23 mouse cellular contexts compared by ENCODE assay signal in the genomic region with DNA sequence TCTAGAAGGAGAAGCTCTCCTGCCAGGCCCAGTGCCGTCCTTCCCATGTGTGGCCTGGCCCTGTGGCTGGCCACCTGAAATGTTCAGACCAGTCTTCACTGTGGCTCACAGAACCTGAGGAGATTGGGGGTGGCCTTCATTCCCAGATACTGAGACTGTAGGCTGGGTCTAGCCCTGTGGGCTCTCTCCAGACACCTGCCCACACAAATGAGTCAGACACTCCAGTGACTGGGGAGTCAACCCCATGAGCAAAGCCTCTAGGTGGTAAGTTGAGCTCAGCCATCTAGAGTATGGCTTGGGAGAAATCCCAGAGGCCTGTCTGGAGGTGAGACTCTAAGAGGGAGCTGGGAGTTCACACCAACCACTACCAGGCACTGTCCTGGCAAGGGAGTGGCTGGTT. TPM values are rescaled to one million over a fixed set of nuclear protein-coding genes. Genes with fewer than 3 reads are reported as not detected.
A peak's percentile ranks its signal among the peaks of the same experiment; 100 is the strongest.
DNase-seq lines count a peak whose midpoint lies in the region; ATAC-seq and TF ChIP-seq lines count a peak whose summit lies in the region.
"Had no signal": no experiment of that assay in that cellular context is flagged by ENCODE, and none has a peak within 500 bp of the region (broad histone marks: within the 10 kb centered on the region; RNA-seq: fewer than 3 reads in every experiment).

No protein-coding gene starts in this region.

- no peak for TF ChIP-seq CTCF in layer of hippocampus, adult 2 months (conservative IDR thresholded peaks at IDR 0.05)

- peak overlapping the region; percentile 88 for H3K27ac ChIP-seq in layer of hippocampus, adult 2 months
- H3K27ac ChIP-seq: embryonic facial prominence, embryonic 10.5 days; embryonic facial prominence, embryonic 12.5 days; forebrain, embryonic 13.5 days; forebrain, embryonic 15.5 days had no signal

- no peak overlapping the region for H3K4me3 ChIP-seq in layer of hippocampus, adult 2 months
- H3K4me3 ChIP-seq: embryonic facial prominence, embryonic 10.5 days; embryonic facial prominence, embryonic 12.5 days; forebrain, embryonic 13.5 days; forebrain, embryonic 15.5 days had no signal

- no peak for DNase-seq in frontal cortex, postnatal 36 days (ENCODE audit: low spot score in 2 of 2)
- DNase-seq in layer of hippocampus, adult 2 months (ENCODE audit: low spot score in 2 of 2), result no peak
- DNase-seq in layer of hippocampus, adult 11-12 months (ENCODE audit: low spot score), result no peak
- DNase-seq in right cerebral cortex, adult 18-20 months, result peak; percentile 73
- DNase-seq in right cerebral cortex, postnatal 4 days, result no peak
- DNase-seq: adrenal gland, adult 8-10 months; adrenal gland, postnatal 14 days; adrenal gland, postnatal 36 days; B cell, adult 2 months; cerebellum, adult 11 months; cerebellum, adult 8-10 months; cerebellum, postnatal 14 days; cerebellum, postnatal 36 days; forebrain, postnatal 0 days had no signal

- peak; percentile 43 for ATAC-seq in frontal cortex, adult (ENCODE audit: low TSS enrichment)
- ATAC-seq: activated CD4-positive, CD25-positive, alpha-beta regulatory T cell, adult 4 months; CD4-positive, CD25-positive, alpha-beta regulatory T cell, adult 4 months; forebrain, embryonic 13.5 days; forebrain, embryonic 15.5 days; forebrain, postnatal 0 days; Patski had no signal

RNA-seq across cellular contexts. Expression of gene Ppp2r2c, which starts 53.6 kb away (rescaled TPM):
- 100 to 1,000 TPM; 375 to 387 TPM for total RNA-seq in layer of hippocampus, adult 2 months (2021)
- total RNA-seq: common myeloid progenitor, adult 5-6 weeks had no signal
